Mouse (Mus musculus): ENCODE results near the gene Stk32b. TPM values are rescaled to one million over a fixed set of nuclear protein-coding genes. Genes with fewer than 3 reads are reported as not detected.

Stk32b gene
- polyA plus RNA-seq, 1 experiment from 2014 or later, result 23.6 TPM

GRCm38 (mm10) chr5:37506880-37507519 is 210.0 kb downstream of the Stk32b start:
- 77% methylated on average over 12 of the region's 12 CpGs for WGBS
- H3K4me1 ChIP-seq (replicated peaks; ENCODE audit: control insufficient read depth, insufficient read depth, low read length), result no peaks in the 10 kb centered on the region
- H3K27me3 ChIP-seq (replicated peaks; ENCODE audit: control insufficient read depth, insufficient read depth, low read length), result no peaks in the 10 kb centered on the region
- H3K9me3 ChIP-seq (ENCODE audit: control insufficient read depth, low read length), result no peaks in the 10 kb centered on the region
- H3K27ac ChIP-seq (ENCODE audit: low read length), result no peak overlapping the region
- H3K9ac ChIP-seq (replicated peaks; ENCODE audit: low read depth, low read length), result no peak overlapping the region
- no peak overlapping the region for H3K4me3 ChIP-seq (replicated peaks; ENCODE audit: low read length)
- H3K36me3 ChIP-seq (ENCODE audit: control insufficient read depth, insufficient read depth), result no peaks in the 10 kb centered on the region
- no peak overlapping the region for H3K4me2 ChIP-seq (ENCODE audit: low read length)
- no peak for ATAC-seq

GRCm38 (mm10) chr5:37494984-37495476 is 221.9 kb downstream of the Stk32b start:
- H3K27ac ChIP-seq (ENCODE audit: low read length), result no peak overlapping the region
- no peaks in the 10 kb centered on the region for H3K36me3 ChIP-seq (ENCODE audit: control insufficient read depth, insufficient read depth)
- no peak overlapping the region for H3K4me2 ChIP-seq (ENCODE audit: low read length)
- H3K4me1 ChIP-seq (replicated peaks; ENCODE audit: control insufficient read depth, insufficient read depth, low read length), result no peaks in the 10 kb centered on the region
- no peaks in the 10 kb centered on the region for H3K27me3 ChIP-seq (replicated peaks; ENCODE audit: control insufficient read depth, insufficient read depth, low read length)
- H3K9me3 ChIP-seq (ENCODE audit: control insufficient read depth, low read length), result no peaks in the 10 kb centered on the region
- 93% methylated on average over 3 of the region's 3 CpGs for WGBS
- no peak overlapping the region for H3K4me3 ChIP-seq (replicated peaks; ENCODE audit: low read length)
- H3K9ac ChIP-seq (replicated peaks; ENCODE audit: low read depth, low read length), result no peak overlapping the region
- ATAC-seq, result no peak

- no peak overlapping the region for H3K4me2 ChIP-seq (ENCODE audit: low read length)
- H3K27me3 ChIP-seq (replicated peaks; ENCODE audit: control insufficient read depth, insufficient read depth, low read length), result no peaks in the 10 kb centered on the region
- ATAC-seq, result peak; percentile 62; the same call in 1 of the 2 replicates
- peaks cover 4% of the 10 kb centered on the region; the same call in 1 of the 2 replicates for H3K36me3 ChIP-seq (ENCODE audit: control insufficient read depth, insufficient read depth)
- H3K27ac ChIP-seq (ENCODE audit: low read length), result no peak overlapping the region
- 29% methylated on average over 3 of the region's 3 CpGs for WGBS
- no peak overlapping the region for H3K9ac ChIP-seq (replicated peaks; ENCODE audit: low read depth, low read length)
- no peak overlapping the region for H3K4me3 ChIP-seq (replicated peaks; ENCODE audit: low read length)
- no peaks in the 10 kb centered on the region for H3K4me1 ChIP-seq (replicated peaks; ENCODE audit: control insufficient read depth, insufficient read depth, low read length)
- peaks cover 8% of the 10 kb centered on the region; the same call in 1 of the 2 replicates for H3K9me3 ChIP-seq (ENCODE audit: control insufficient read depth, low read length)
These were observed 244.9 kb downstream of the Stk32b start for GRCm38 (mm10) chr5:37472025-37472608.

DNA sequence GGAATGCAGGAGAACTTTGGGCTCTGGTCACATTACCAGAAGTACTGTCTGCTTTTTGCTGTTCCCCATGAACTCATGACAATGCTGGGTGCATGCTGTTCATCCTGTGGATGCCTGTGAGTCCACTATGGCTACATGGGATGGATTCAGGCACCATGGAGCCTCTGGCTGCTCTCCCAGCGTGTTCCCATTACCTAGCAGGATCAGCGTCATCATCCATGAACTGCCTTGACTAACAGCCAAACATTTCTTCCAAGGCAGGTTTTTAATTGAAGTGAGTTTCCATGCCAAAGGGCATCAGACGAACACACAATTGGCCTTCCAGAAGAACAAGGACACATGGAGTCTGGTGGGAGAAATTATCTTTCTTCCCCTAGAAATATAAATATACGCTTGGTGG is 245.4 kb downstream of the Stk32b start:
- WGBS, result 40% methylated on average over 4 of the region's 4 CpGs
- Histone ChIP-seq H3K9ac (replicated peaks; ENCODE audit: low read depth, low read length) (no peak overlapping the region), H3K36me3 (ENCODE audit: control insufficient read depth, insufficient read depth) (peaks cover 4% of the 10 kb centered on the region; the same call in 1 of the 2 replicates), H3K4me2 (ENCODE audit: low read length) (no peak overlapping the region), H3K27ac (ENCODE audit: low read length) (no peak overlapping the region), H3K4me1 (replicated peaks; ENCODE audit: control insufficient read depth, insufficient read depth, low read length) (no peaks in the 10 kb centered on the region), H3K9me3 (ENCODE audit: control insufficient read depth, low read length) (peaks cover 8% of the 10 kb centered on the region; the same call in 1 of the 2 replicates), H3K27me3 (replicated peaks; ENCODE audit: control insufficient read depth, insufficient read depth, low read length) (no peaks in the 10 kb centered on the region), H3K4me3 (replicated peaks; ENCODE audit: low read length) (no peak overlapping the region)
- peak; percentile 31; the same call in 1 of the 2 replicates for ATAC-seq

- WGBS, result 65% methylated on average over 5 of the region's 5 CpGs
- ATAC-seq, result no peak
- Histone ChIP-seq H3K27me3 (replicated peaks; ENCODE audit: control insufficient read depth, insufficient read depth, low read length) (no peaks in the 10 kb centered on the region), H3K4me2 (ENCODE audit: low read length) (no peak overlapping the region), H3K36me3 (ENCODE audit: control insufficient read depth, insufficient read depth) (peaks cover 4% of the 10 kb centered on the region; the same call in 1 of the 2 replicates), H3K4me1 (replicated peaks; ENCODE audit: control insufficient read depth, insufficient read depth, low read length) (0 out of 2 replicates have a peak, but pooled peaks cover 2% of the 10 kb centered on the region), H3K4me3 (replicated peaks; ENCODE audit: low read length) (no peak overlapping the region), H3K9ac (replicated peaks; ENCODE audit: low read depth, low read length) (no peak overlapping the region), H3K9me3 (ENCODE audit: control insufficient read depth, low read length) (peaks cover 8% of the 10 kb centered on the region; the same call in 1 of the 2 replicates), H3K27ac (ENCODE audit: low read length) (no peak overlapping the region)
These were observed 247.9 kb downstream of the Stk32b start for GRCm38 (mm10) chr5:37469031-37469430.

- H3K27ac ChIP-seq (ENCODE audit: low read length), result no peak overlapping the region
- H3K27me3 ChIP-seq (replicated peaks; ENCODE audit: control insufficient read depth, insufficient read depth, low read length), result no peaks in the 10 kb centered on the region
- 92% methylated on average over 2 of the region's 2 CpGs for WGBS
- no peak overlapping the region for H3K4me2 ChIP-seq (ENCODE audit: low read length)
- H3K4me3 ChIP-seq (replicated peaks; ENCODE audit: low read length), result no peak overlapping the region
- no peak overlapping the region for H3K9ac ChIP-seq (replicated peaks; ENCODE audit: low read depth, low read length)
- H3K4me1 ChIP-seq (replicated peaks; ENCODE audit: control insufficient read depth, insufficient read depth, low read length), result 0 out of 2 replicates have a peak, but pooled peaks cover 2% of the 10 kb centered on the region
- peaks cover 4% of the 10 kb centered on the region; the same call in 1 of the 2 replicates for H3K36me3 ChIP-seq (ENCODE audit: control insufficient read depth, insufficient read depth)
- no peak for ATAC-seq
- H3K9me3 ChIP-seq (ENCODE audit: control insufficient read depth, low read length), result peaks cover 8% of the 10 kb centered on the region; the same call in 1 of the 2 replicates
These were observed 249.3 kb downstream of the Stk32b start for GRCm38 (mm10) chr5:37467646-37468045.

DNA sequence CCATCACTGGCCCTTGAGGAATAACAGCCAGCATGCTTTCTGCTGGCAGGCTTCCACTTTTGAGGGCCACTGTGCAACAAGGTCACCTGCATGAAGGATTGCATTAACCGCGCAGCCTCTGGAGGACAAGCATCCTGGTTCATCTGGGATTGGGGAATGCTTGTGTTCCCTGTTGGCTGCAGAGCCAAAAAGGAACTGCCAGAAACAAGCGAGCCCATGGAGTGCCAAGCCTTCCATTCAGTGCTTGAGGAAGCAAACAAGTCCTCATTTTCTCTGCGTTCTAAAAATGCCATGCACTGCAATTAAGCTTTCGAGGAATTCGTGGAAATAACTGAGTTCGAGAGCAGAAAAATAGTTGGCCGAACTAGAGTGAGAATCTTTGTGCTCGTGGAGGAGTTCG is 251.5 kb downstream of the Stk32b start:
- no peak overlapping the region for H3K4me2 ChIP-seq (ENCODE audit: low read length)
- WGBS, result 59% methylated on average over 10 of the region's 10 CpGs
- ATAC-seq, result no peak
- no peaks in the 10 kb centered on the region for H3K9me3 ChIP-seq (ENCODE audit: control insufficient read depth, low read length)
- H3K9ac ChIP-seq (replicated peaks; ENCODE audit: low read depth, low read length), result no peak overlapping the region
- no peaks in the 10 kb centered on the region for H3K36me3 ChIP-seq (ENCODE audit: control insufficient read depth, insufficient read depth)
- H3K4me3 ChIP-seq (replicated peaks; ENCODE audit: low read length), result no peak overlapping the region
- H3K4me1 ChIP-seq (replicated peaks; ENCODE audit: control insufficient read depth, insufficient read depth, low read length), result 0 out of 2 replicates have a peak, but pooled peaks cover 2% of the 10 kb centered on the region
- no peaks in the 10 kb centered on the region for H3K27me3 ChIP-seq (replicated peaks; ENCODE audit: control insufficient read depth, insufficient read depth, low read length)
- H3K27ac ChIP-seq (ENCODE audit: low read length), result no peak overlapping the region

GRCm38 (mm10) chr5:37458236-37458635 is 258.7 kb downstream of the Stk32b start:
- H3K27ac ChIP-seq (ENCODE audit: low read length), result no peak overlapping the region
- no peak for ATAC-seq
- H3K9me3 ChIP-seq (ENCODE audit: control insufficient read depth, low read length), result no peaks in the 10 kb centered on the region
- no peaks in the 10 kb centered on the region for H3K27me3 ChIP-seq (replicated peaks; ENCODE audit: control insufficient read depth, insufficient read depth, low read length)
- peaks cover 5% of the 10 kb centered on the region for H3K36me3 ChIP-seq (ENCODE audit: control insufficient read depth, insufficient read depth)
- no peak overlapping the region for H3K9ac ChIP-seq (replicated peaks; ENCODE audit: low read depth, low read length)
- no peak overlapping the region for H3K4me2 ChIP-seq (ENCODE audit: low read length)
- 76% methylated on average over 2 of the region's 2 CpGs for WGBS
- no peak overlapping the region for H3K4me3 ChIP-seq (replicated peaks; ENCODE audit: low read length)
- H3K4me1 ChIP-seq (replicated peaks; ENCODE audit: control insufficient read depth, insufficient read depth, low read length), result no peaks in the 10 kb centered on the region

GRCm38 (mm10) chr5:37457831-37458230 is 259.1 kb downstream of the Stk32b start:
- Histone ChIP-seq H3K4me2 (ENCODE audit: low read length) (no peak overlapping the region), H3K4me3 (replicated peaks; ENCODE audit: low read length) (no peak overlapping the region), H3K9ac (replicated peaks; ENCODE audit: low read depth, low read length) (no peak overlapping the region), H3K36me3 (ENCODE audit: control insufficient read depth, insufficient read depth) (peaks cover 5% of the 10 kb centered on the region), H3K9me3 (ENCODE audit: control insufficient read depth, low read length) (no peaks in the 10 kb centered on the region), H3K27me3 (replicated peaks; ENCODE audit: control insufficient read depth, insufficient read depth, low read length) (no peaks in the 10 kb centered on the region), H3K4me1 (replicated peaks; ENCODE audit: control insufficient read depth, insufficient read depth, low read length) (no peaks in the 10 kb centered on the region), H3K27ac (ENCODE audit: low read length) (no peak overlapping the region)
- 94% methylated on average over 2 of the region's 2 CpGs for WGBS
- ATAC-seq, result no peak
